Mouse (Mus musculus) kidney, adult 2 months (tissue): ENCODE measurements at regions not wholly inside any gene's neighbourhood (a gene's known extent, or its start where the extent isn't known, plus 50 kb on each side); places are given as distances from the start of the nearest gene placed in this dataset.
"Not testable (repeated sequence)": the region's sequence is repeated elsewhere in the genome, so short reads cannot be mapped to it uniquely, and the experiment has no call there.

Source experiments
- DNase-seq: peaks from one replicate; pipeline ENCODE4 v3.0.0; 2021
- H3K27ac ChIP-seq: fragments of 200-500 bp; 2 replicates; pipeline ENCODE4 v1.5.1; 2012; ENCODE audit warnings: low read depth, low read length, control low read depth, inconsistent platforms; ENCODE audit not compliant: insufficient read depth
- H3K27me3 ChIP-seq: fragments of 200-500 bp; replicated peaks from 2 replicates; pipeline ENCODE4 v1.6.1; 2012; ENCODE audit warnings: mild to moderate bottlenecking, moderate library complexity, low read length, inconsistent platforms; ENCODE audit not compliant: control insufficient read depth, insufficient read depth
- H3K36me3 ChIP-seq: fragments of 200-500 bp; 2 replicates; pipeline ENCODE4 v1.6.1; 2012; ENCODE audit warnings: mild to moderate bottlenecking, moderate library complexity, low read length, inconsistent platforms; ENCODE audit not compliant: control insufficient read depth, insufficient read depth
- H3K4me1 ChIP-seq: fragments of 200-500 bp; 2 replicates; pipeline ENCODE4 v1.6.1; 2011; ENCODE audit warnings: low read length; ENCODE audit not compliant: control insufficient read depth, insufficient read depth
- H3K4me3 ChIP-seq: fragments of 200-500 bp; 2 replicates; pipeline ENCODE4 v1.5.1; 2011; ENCODE audit warnings: mild to moderate bottlenecking, low read depth, low read length, control low read depth; ENCODE audit not compliant: insufficient read depth
- CTCF ChIP-seq: fragments of 200-500 bp; conservative IDR thresholded peaks from 2 replicates; pipeline ENCODE4 v1.5.1; 2011; ENCODE audit warnings: low read depth, mild to moderate bottlenecking, control low read depth, low read length, moderate library complexity, mixed read lengths; ENCODE audit not compliant: insufficient read depth, insufficient read length
- WGBS: fragments of 180-500 bp; shearing (Covaris S2); methylation state at CpG from one replicate; pipeline ENCODE4 v1.1.7; 2018; 5-methylcytosine and 5-hydroxymethylcytosine counted together

DNA sequence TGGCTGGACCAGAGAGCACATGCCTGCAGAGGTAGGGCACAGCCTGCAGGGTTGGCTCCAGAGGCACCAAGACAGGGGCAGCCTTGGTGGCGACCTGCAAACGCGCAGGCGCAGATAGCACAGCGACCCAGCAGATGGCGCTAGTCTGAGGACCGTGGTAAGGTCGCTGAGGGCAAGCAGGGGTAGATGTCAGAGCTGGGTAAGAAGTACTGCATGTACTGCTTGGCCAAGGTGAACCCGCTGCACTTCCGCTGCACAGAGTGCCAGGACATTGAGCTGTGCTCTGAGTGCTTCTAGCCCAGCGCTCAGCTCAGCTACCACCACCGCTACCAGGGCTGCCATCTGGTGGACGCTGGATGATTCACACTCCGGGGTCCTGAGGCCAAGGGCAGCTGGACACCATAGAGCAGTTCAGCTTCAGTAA is 68.3 kb downstream of the Hsp90b1 start:
- H3K4me3 ChIP-seq = peak overlapping the region; percentile 34
- 3% methylated on average over 14 of the region's 14 CpGs for WGBS
- peak; percentile 83 for DNase-seq
- not testable (repeated sequence) for H3K27me3 ChIP-seq, H3K36me3 ChIP-seq, H3K4me1 ChIP-seq, H3K27ac ChIP-seq
- peak; percentile 71 for TF ChIP-seq CTCF

DNA sequence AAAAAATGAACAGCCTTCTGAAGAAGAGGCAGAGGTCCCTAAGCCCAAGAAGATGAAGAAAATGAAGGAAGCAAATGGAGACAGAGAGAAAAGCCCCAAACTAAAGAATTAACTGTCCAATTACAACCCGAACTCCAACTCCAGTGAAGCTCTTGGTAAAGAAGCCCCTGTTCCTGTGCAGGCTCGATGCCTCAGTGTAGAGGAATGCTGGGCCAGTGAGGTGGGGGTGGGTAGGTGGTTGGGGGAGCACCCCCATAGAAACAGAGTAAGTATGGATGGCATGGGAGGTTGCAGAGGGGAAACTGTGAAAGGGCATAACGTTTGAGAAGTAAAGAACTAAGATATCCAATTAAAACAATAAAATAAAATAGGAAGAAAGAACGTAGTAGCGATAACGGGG is 68.8 kb downstream of the Hsp90b1 start:
- WGBS = 27% methylated on average over 6 of the region's 6 CpGs
- not testable (repeated sequence) for H3K4me1 ChIP-seq, H3K4me3 ChIP-seq, DNase-seq, H3K27me3 ChIP-seq, H3K36me3 ChIP-seq, H3K27ac ChIP-seq

DNA sequence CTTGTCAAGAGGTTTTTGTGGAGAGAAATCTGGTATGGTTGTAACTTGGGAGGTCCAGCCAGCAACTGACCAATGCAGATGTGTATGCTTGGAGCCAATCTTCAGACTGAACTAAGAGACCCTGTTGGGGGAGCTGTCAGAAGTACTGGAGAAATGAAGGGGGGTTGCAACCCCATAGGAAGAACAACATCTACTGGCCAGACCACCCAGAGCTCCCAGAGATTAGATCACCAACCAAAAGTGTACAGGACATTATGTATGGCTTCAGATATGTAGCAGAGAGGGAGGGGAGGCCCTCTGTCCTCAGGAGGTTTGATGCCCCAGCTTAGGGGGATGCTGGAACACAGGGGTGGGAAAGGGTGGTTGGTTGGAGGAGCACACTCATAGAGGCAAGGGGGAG is 78.6 kb downstream of the Hsp90b1 start:
- not testable (repeated sequence) for H3K27ac ChIP-seq, DNase-seq, H3K4me3 ChIP-seq, H3K4me1 ChIP-seq, H3K27me3 ChIP-seq, H3K36me3 ChIP-seq

GRCm38 (mm10) chr10:86617958-86618664 is 87.2 kb downstream of the Hsp90b1 start:
- H3K4me1 ChIP-seq, H3K36me3 ChIP-seq, H3K27ac ChIP-seq, H3K4me3 ChIP-seq, DNase-seq, H3K27me3 ChIP-seq: not testable (repeated sequence)
- 55% methylated on average over 6 of the region's 6 CpGs for WGBS

GRCm38 (mm10) chr10:86612341-86612740 is 93.0 kb downstream of the Hsp90b1 start:
- not testable (repeated sequence) for H3K27me3 ChIP-seq, H3K27ac ChIP-seq, H3K36me3 ChIP-seq, DNase-seq, H3K4me3 ChIP-seq, H3K4me1 ChIP-seq
- WGBS = 16% methylated on average over 1 of the region's 1 CpGs

DNA sequence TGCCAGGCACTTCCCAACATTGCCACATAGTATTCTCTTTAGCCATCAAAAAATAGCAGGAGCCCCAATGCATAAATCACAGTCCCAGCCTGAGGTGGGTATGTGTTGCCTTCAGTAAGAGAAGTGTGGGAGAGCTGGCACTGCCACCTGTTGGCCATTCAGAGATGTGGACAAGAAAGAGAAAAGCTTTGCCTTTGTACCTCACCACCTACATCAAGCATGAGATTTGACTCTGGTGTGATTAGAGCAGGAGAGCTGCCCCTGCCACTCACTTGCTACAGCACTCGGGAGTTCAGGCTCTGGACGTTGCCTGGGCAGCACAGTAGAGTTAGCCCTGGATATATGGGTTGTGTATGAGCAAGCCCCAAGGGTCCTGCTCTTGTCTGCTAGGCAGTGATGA is 95.3 kb downstream of the Hsp90b1 start:
- not testable (repeated sequence) for H3K36me3 ChIP-seq, H3K27me3 ChIP-seq, H3K27ac ChIP-seq, H3K4me1 ChIP-seq, H3K4me3 ChIP-seq
- WGBS = 68% methylated on average over 2 of the region's 2 CpGs
- peak; percentile 9 for DNase-seq
- peak; percentile 42; the same call in 1 of the 2 replicates for TF ChIP-seq CTCF

- not testable (repeated sequence) for H3K27ac ChIP-seq, H3K27me3 ChIP-seq, DNase-seq, H3K4me3 ChIP-seq, H3K4me1 ChIP-seq, H3K36me3 ChIP-seq
- 33% methylated on average over 7 of the region's 7 CpGs for WGBS
These were observed 102.1 kb upstream of the Syn3 start for GRCm38 (mm10) chr10:86600843-86601242.

GRCm38 (mm10) chr10:86599991-86600390 is 101.3 kb upstream of the Syn3 start:
- not testable (repeated sequence) for H3K27ac ChIP-seq, H3K36me3 ChIP-seq, H3K27me3 ChIP-seq, H3K4me1 ChIP-seq, H3K4me3 ChIP-seq
- WGBS = 95% methylated on average over 7 of the region's 7 CpGs
- peak; percentile 3 for DNase-seq

- not testable (repeated sequence) for H3K27me3 ChIP-seq, DNase-seq, H3K27ac ChIP-seq, H3K36me3 ChIP-seq, H3K4me3 ChIP-seq, H3K4me1 ChIP-seq
- WGBS = 25% methylated on average over 2 of the region's 2 CpGs
These were observed 91.5 kb upstream of the Syn3 start for GRCm38 (mm10) chr10:86590211-86590610.

- DNase-seq, H3K4me1 ChIP-seq, H3K27ac ChIP-seq, H3K4me3 ChIP-seq, H3K27me3 ChIP-seq, H3K36me3 ChIP-seq: not testable (repeated sequence)
- 67% methylated on average over 2 of the region's 2 CpGs for WGBS
These were observed 68.2 kb upstream of the Syn3 start for GRCm38 (mm10) chr10:86566875-86567274.
